Mouse (Mus musculus): Measurements from ENCODE around the gene Lrfn3.

GRCm38 (mm10) chr7:30328379-30328778 lies 34.2 kb downstream of the Lrfn3 start:
- TF ChIP-seq GATA1 (IDR thresholded peaks at IDR 0.05; ENCODE audit: borderline replicate concordance, low read length) (no peak), FLI1 (IDR thresholded peaks at IDR 0.05; ENCODE audit: low read length) (no peak)
